Mouse (Mus musculus) CH12.LX (cell line): ENCODE data around the gene 9030025P20Rik. TPM values are rescaled to one million over a fixed set of nuclear protein-coding genes. Genes with fewer than 3 reads are reported as not detected.

Source experiments
- DNase-seq: peaks from one replicate; pipeline ENCODE4 v3.0.0-alpha.2; 2013; ENCODE audit errors: extremely low read depth
- H3K27ac ChIP-seq: 2 replicates; pipeline ENCODE4 v1.5.1; 2012; ENCODE audit warnings: low read depth, mild to moderate bottlenecking, control low read depth, moderate library complexity; ENCODE audit not compliant: insufficient read depth
- H3K27me3 ChIP-seq: replicated peaks from 2 replicates; pipeline ENCODE3; 2012; ENCODE audit warnings: inconsistent platforms
- H3K36me3 ChIP-seq, 2 experiments: replicated peaks in 1 of 2; 2 replicates each; pipeline versions ENCODE3 to v1.6.1; 2012; ENCODE audit warnings: inconsistent platforms in 1 of 2, low read length in 1 of 2, mild to moderate bottlenecking in 1 of 2, mixed read lengths in 1 of 2, moderate library complexity in 1 of 2; ENCODE audit not compliant: control insufficient read depth in 1 of 2, insufficient read depth in 1 of 2
- H3K4me1 ChIP-seq, 2 experiments: 2 replicates each; pipeline ENCODE4 v1.6.1; 2012; ENCODE audit warnings: inconsistent platforms in 1 of 2, moderate library complexity in 1 of 2; ENCODE audit not compliant: insufficient read depth in 2 of 2, control insufficient read depth in 1 of 2
- H3K4me2 ChIP-seq: 2 replicates; pipeline ENCODE4 v1.6.1; 2012; ENCODE audit warnings: low read depth, mild to moderate bottlenecking, control low read depth; ENCODE audit not compliant: poor library complexity, insufficient read depth, severe bottlenecking
- H3K4me3 ChIP-seq, 3 experiments: fragments of 150-350 bp in 1 of 3; sonication (generic) in 1 of 3; replicated peaks in 1 of 3; 2 replicates each; pipeline versions ENCODE3 to v1.5.1; 2011 to 2012; ENCODE audit warnings: low read depth in 2 of 3, low read length in 2 of 3, mild to moderate bottlenecking in 2 of 3, moderate library complexity in 2 of 3, control low read depth in 1 of 3, improper control_type of control experiment in 1 of 3, inconsistent platforms in 1 of 3, mixed read lengths in 1 of 3; ENCODE audit not compliant: poor library complexity in 1 of 3
- H3K79me2 ChIP-seq: replicated peaks from 2 replicates; pipeline ENCODE4 v1.6.1; 2012; ENCODE audit warnings: mild to moderate bottlenecking, moderate library complexity; ENCODE audit not compliant: control insufficient read depth, poor library complexity, insufficient read depth, severe bottlenecking; ENCODE audit errors: extremely low read depth
- H3K9ac ChIP-seq: 2 replicates; pipeline ENCODE4 v1.6.1; 2012; ENCODE audit warnings: low read depth, mild to moderate bottlenecking, control low read depth, moderate library complexity; ENCODE audit not compliant: insufficient read depth
- H3K9me3 ChIP-seq: replicated peaks from 2 replicates; pipeline ENCODE3; 2012; ENCODE audit warnings: low read length, inconsistent platforms, mixed read lengths
- BHLHE40 ChIP-seq: IDR thresholded peaks from 2 replicates; pipeline ENCODE4 v1.6.1; 2011; ENCODE audit warnings: mild to moderate bottlenecking, low read depth, low read length, improper control_type of control experiment
- CHD1 ChIP-seq: IDR thresholded peaks from 2 replicates; pipeline ENCODE4 v1.6.1; 2012; ENCODE audit warnings: low read depth, low read length, improper control_type of control experiment, inconsistent platforms
- CHD2 ChIP-seq: IDR thresholded peaks from 2 replicates; pipeline ENCODE4 v1.6.1; 2011; ENCODE audit warnings: low read length, improper control_type of control experiment
- CTCF ChIP-seq, 2 experiments: IDR thresholded peaks in 1 of 2; conservative IDR thresholded peaks in 1 of 2; 2 replicates each; pipeline ENCODE4 v1.5.1; 2011 to 2012; ENCODE audit warnings: low read depth in 2 of 2, low read length in 2 of 2, improper control_type of control experiment in 1 of 2, inconsistent platforms in 1 of 2, mild to moderate bottlenecking in 1 of 2, moderate library complexity in 1 of 2
- E2F4 ChIP-seq: IDR thresholded peaks from 2 replicates; pipeline ENCODE4 v1.6.1; 2011; ENCODE audit warnings: low read depth, low read length, improper control_type of control experiment; ENCODE audit not compliant: insufficient replicate concordance
- ELF1 ChIP-seq: IDR thresholded peaks from 2 replicates; pipeline ENCODE4 v1.6.1; 2014; ENCODE audit warnings: low read depth, mild to moderate bottlenecking, inconsistent platforms, low read length, improper control_type of control experiment
- EP300 ChIP-seq: IDR thresholded peaks from 2 replicates; pipeline ENCODE4 v1.6.1; 2011; ENCODE audit warnings: low read length, improper control_type of control experiment
- ETS1 ChIP-seq: conservative IDR thresholded peaks from 2 replicates; pipeline ENCODE4 v1.6.1; 2012; ENCODE audit warnings: low read depth, mild to moderate bottlenecking, inconsistent platforms, low read length, improper control_type of control experiment, moderate library complexity
- GABPA ChIP-seq: IDR thresholded peaks from 2 replicates; pipeline ENCODE4 v1.6.1; 2012; ENCODE audit warnings: low read depth, low read length, improper control_type of control experiment, inconsistent platforms; ENCODE audit not compliant: insufficient replicate concordance
- HCFC1 ChIP-seq: IDR thresholded peaks from 2 replicates; pipeline ENCODE4 v1.6.1; 2012; ENCODE audit warnings: low read depth, mild to moderate bottlenecking, inconsistent platforms, low read length, improper control_type of control experiment
- IRF4 ChIP-seq: IDR thresholded peaks from 2 replicates; pipeline ENCODE4 v1.6.1; 2014; ENCODE audit warnings: low read depth, mild to moderate bottlenecking, inconsistent platforms, low read length, improper control_type of control experiment
- JUN ChIP-seq: IDR thresholded peaks from 2 replicates; pipeline ENCODE4 v1.6.1; 2011; ENCODE audit warnings: low read depth, mild to moderate bottlenecking, low read length, improper control_type of control experiment, moderate library complexity; ENCODE audit not compliant: insufficient read depth
- JUND ChIP-seq: conservative IDR thresholded peaks from 2 replicates; pipeline ENCODE4 v1.6.1; 2011; ENCODE audit warnings: low read depth, low read length, improper control_type of control experiment
- KAT2A ChIP-seq: IDR thresholded peaks from 2 replicates; pipeline ENCODE4 v1.6.1; 2012; ENCODE audit warnings: low read length, improper control_type of control experiment, inconsistent platforms; ENCODE audit not compliant: insufficient replicate concordance
- MAFK ChIP-seq: IDR thresholded peaks from 2 replicates; pipeline ENCODE4 v1.6.1; 2011; ENCODE audit warnings: low read length, improper control_type of control experiment; ENCODE audit not compliant: insufficient replicate concordance
- MAX ChIP-seq: IDR thresholded peaks from 2 replicates; pipeline ENCODE4 v1.6.1; 2011; ENCODE audit warnings: low read length, improper control_type of control experiment
- MAZ ChIP-seq: IDR thresholded peaks from 2 replicates; pipeline ENCODE4 v1.6.1; 2012; ENCODE audit warnings: low read depth, mild to moderate bottlenecking, inconsistent platforms, low read length, improper control_type of control experiment, moderate library complexity
- MEF2A ChIP-seq: IDR thresholded peaks from 2 replicates; pipeline ENCODE4 v1.6.1; 2014; ENCODE audit warnings: low read depth, mild to moderate bottlenecking, inconsistent platforms, low read length, improper control_type of control experiment, borderline replicate concordance
- MXI1 ChIP-seq: IDR thresholded peaks from 2 replicates; pipeline ENCODE4 v1.6.1; 2011; ENCODE audit warnings: mild to moderate bottlenecking, low read depth, low read length, improper control_type of control experiment
- MYC ChIP-seq: IDR thresholded peaks from 2 replicates; pipeline ENCODE4 v1.6.1; 2011; ENCODE audit warnings: low read depth, mild to moderate bottlenecking, improper control_type of control experiment, low read length
- NELFE ChIP-seq: IDR thresholded peaks from 2 replicates; pipeline ENCODE4 v1.6.1; 2011; ENCODE audit warnings: low read depth, low read length, improper control_type of control experiment
- NRF1 ChIP-seq: IDR thresholded peaks from 2 replicates; pipeline ENCODE4 v1.6.1; 2014; ENCODE audit warnings: low read depth, mild to moderate bottlenecking, inconsistent platforms, low read length, improper control_type of control experiment, moderate library complexity
- PAX5 ChIP-seq: IDR thresholded peaks from 2 replicates; pipeline ENCODE4 v1.6.1; 2012; ENCODE audit warnings: low read length, inconsistent platforms, mixed read lengths
- POLR2A ChIP-seq: IDR thresholded peaks from 2 replicates; pipeline ENCODE4 v1.6.1; 2011; ENCODE audit warnings: low read depth, mild to moderate bottlenecking, improper control_type of control experiment, low read length
- POLR2AphosphoS2 ChIP-seq: IDR thresholded peaks from 2 replicates; pipeline ENCODE4 v1.6.1; 2011; ENCODE audit warnings: low read depth, low read length, improper control_type of control experiment
- RAD21 ChIP-seq: IDR thresholded peaks from 2 replicates; pipeline ENCODE4 v1.6.1; 2011; ENCODE audit warnings: low read depth, mild to moderate bottlenecking, low read length, improper control_type of control experiment, moderate library complexity
- RCOR1 ChIP-seq: conservative IDR thresholded peaks from 2 replicates; pipeline ENCODE4 v1.6.1; 2012; ENCODE audit warnings: low read depth, mild to moderate bottlenecking, inconsistent platforms, low read length, improper control_type of control experiment
- SIN3A ChIP-seq: IDR thresholded peaks from 2 replicates; pipeline ENCODE4 v1.6.1; 2012; ENCODE audit warnings: low read length, improper control_type of control experiment, inconsistent platforms
- SMC3 ChIP-seq: IDR thresholded peaks from 2 replicates; pipeline ENCODE4 v1.6.1; 2011; ENCODE audit warnings: low read depth, low read length, improper control_type of control experiment
- TBP ChIP-seq: conservative IDR thresholded peaks from 2 replicates; pipeline ENCODE4 v1.6.1; 2011; ENCODE audit warnings: low read depth, low read length, improper control_type of control experiment
- TCF12 ChIP-seq: IDR thresholded peaks from 2 replicates; pipeline ENCODE4 v1.6.1; 2014; ENCODE audit warnings: low read depth, mild to moderate bottlenecking, inconsistent platforms, low read length, improper control_type of control experiment
- UBTF ChIP-seq: IDR thresholded peaks from 2 replicates; pipeline ENCODE4 v1.6.1; 2012; ENCODE audit warnings: low read depth, mild to moderate bottlenecking, inconsistent platforms, low read length, improper control_type of control experiment, moderate library complexity
- USF1 ChIP-seq: IDR thresholded peaks from 2 replicates; pipeline ENCODE4 v1.6.1; 2014; ENCODE audit warnings: low read depth, mild to moderate bottlenecking, inconsistent platforms, low read length, improper control_type of control experiment
- USF2 ChIP-seq: conservative IDR thresholded peaks from 2 replicates; pipeline ENCODE4 v1.6.1; 2011; ENCODE audit warnings: low read depth, low read length, improper control_type of control experiment
- ZC3H11A ChIP-seq: IDR thresholded peaks from 2 replicates; pipeline ENCODE4 v1.6.1; 2012; ENCODE audit warnings: low read depth, mild to moderate bottlenecking, inconsistent platforms, low read length, improper control_type of control experiment
- ZKSCAN1 ChIP-seq: IDR thresholded peaks from 2 replicates; pipeline ENCODE4 v1.6.1; 2012; ENCODE audit warnings: low read depth, inconsistent platforms, low read length, improper control_type of control experiment, borderline replicate concordance
- ZMIZ1 ChIP-seq: IDR thresholded peaks from 2 replicates; pipeline ENCODE4 v1.6.1; 2012; ENCODE audit warnings: low read depth, mild to moderate bottlenecking, inconsistent platforms, low read length, improper control_type of control experiment
- ZNF384 ChIP-seq: IDR thresholded peaks from 2 replicates; pipeline ENCODE4 v1.6.1; 2012; ENCODE audit warnings: low read depth, low read length, improper control_type of control experiment, inconsistent platforms
- dilution Hi-C: fragments of 300-500 bp; cut with MboI; formaldehyde crosslinking; loops from 2 replicates; pipeline ENCODE4 v1.14.3; 2020; ENCODE audit warnings: low sequenced_read_pairs; ENCODE audit not compliant: extremely low pct_unique_long_range_greater_than_20kb, extremely low pct_ligation_motif_present
- in situ Hi-C: fragments of 300-500 bp; cut with MboI; formaldehyde crosslinking; loops from 3 replicates; pipeline ENCODE4 v1.14.3; 2019; ENCODE audit warnings: low sequenced_read_pairs, low pct_ligation_motif_present, low pct_unique_long_range_greater_than_20kb, mixed read lengths
- polyA plus RNA-seq: library from polyadenylated mRNA; unstranded; fragments of >175 nt; gene quantifications from 2 replicates; pipeline ENCODE4 v1.2.1, GENCODE M21; 2012; ENCODE audit warnings: low read depth; ENCODE audit not compliant: insufficient read length
- total RNA-seq, 2 experiments: library from RNA; depleted of rRNA; stranded (reverse); fragments of 300-350 nt in 1 of 2; fragments of >200 nt in 1 of 2; gene quantifications; 2 replicates each; pipeline ENCODE4 v1.2.3; 2012 to 2014

9030025P20Rik gene
- total and polyA plus RNA-seq, 3 experiments = 6.4 to 7.9 (median 7.5) TPM

DNA sequence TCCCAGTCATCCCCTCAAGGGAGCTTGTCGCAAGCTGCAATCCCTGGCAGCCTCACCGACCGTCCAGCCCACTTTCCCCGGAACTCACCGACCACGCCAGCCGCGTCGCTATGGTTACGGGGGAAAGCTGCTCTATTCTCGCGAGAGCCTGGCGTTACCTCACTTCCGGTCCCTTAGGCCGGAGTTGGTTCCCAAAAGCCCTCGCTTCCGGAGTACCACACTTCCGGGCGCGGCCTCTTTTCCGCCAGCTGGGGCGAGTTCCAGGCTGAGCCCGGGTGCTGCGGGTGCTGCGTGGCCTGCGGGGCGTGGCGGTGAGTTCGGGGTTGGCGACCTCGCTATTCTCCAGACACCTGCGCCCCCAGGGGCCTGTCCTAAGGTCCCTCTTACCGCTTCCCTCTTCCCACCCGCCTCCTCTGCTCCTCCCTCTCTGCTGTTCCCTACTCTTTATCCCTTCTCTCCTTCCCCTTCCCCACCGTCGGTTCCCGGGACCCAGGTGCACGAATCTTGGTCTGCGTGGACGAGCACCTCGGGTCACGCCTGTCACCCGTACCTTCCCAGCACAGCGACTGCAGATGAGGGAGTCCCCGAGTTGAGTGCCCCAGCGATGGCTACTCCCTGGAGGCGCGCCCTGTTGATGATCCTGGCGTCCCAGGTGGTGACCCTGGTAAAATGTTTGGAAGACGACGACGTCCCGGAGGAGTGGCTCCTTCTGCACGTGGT lies 35.1 kb upstream of the 9030025P20Rik start, which contains the start of the genes Wdr27 and 1600012H06Rik:
TSS of gene Wdr27 (minus strand) at position 150 of the 720 bp plus-strand sequence.
TSS of gene 1600012H06Rik (plus strand) at position 176 of the 720 bp plus-strand sequence.
- no peaks in the 10 kb centered on the region for H3K27me3 ChIP-seq
- H3K9ac ChIP-seq = peak within 1 kb of the TSS; percentile 65
- DNase-seq = peak; percentile 99
- TF ChIP-seq USF2 (no peak), IRF4 (peak; percentile 76), ZC3H11A (no peak), NRF1 (no peak), POLR2A (peak; percentile 77), EP300 (no peak), PAX5 (no peak), HCFC1 (peak; percentile 95), CHD2 (peak; percentile 100), JUND (no peak), TCF12 (peak; percentile 73), UBTF (no peak), BHLHE40 (no peak), NELFE (peak; percentile 58; the same call in 1 of the 2 replicates), SIN3A (peak; percentile 100), CHD1 (no peak), SMC3 (no peak), MAFK (no peak), MXI1 (peak; percentile 99), ZNF384 (no peak), ZKSCAN1 (no peak), RCOR1 (0 out of 2 replicates have a peak, but pooled peaks have one; percentile 50), ELF1 (peak; percentile 99), MYC (peak; percentile 71), MAX (peak; percentile 71; the same call in 1 of the 2 replicates), JUN (0 out of 2 replicates have a peak, but pooled peaks have one; percentile 3), E2F4 (no peak), CTCF (conservative IDR thresholded peaks at IDR 0.05 in 1 of 2, IDR thresholded peaks at IDR 0.05 in 1 of 2; ENCODE audit: low read depth in 2 of 2, low read length in 2 of 2) (no peak), GABPA (no peak; the same call in 1 of the 2 replicates), ZMIZ1 (peak; percentile 74; the same call in 1 of the 2 replicates), RAD21 (no peak), ETS1 (peak; percentile 74), POLR2AphosphoS2 (peak; percentile 95), KAT2A (peak; percentile 88; the same call in 1 of the 2 replicates), MAZ (0 out of 2 replicates have a peak, but pooled peaks have one; percentile 28), MEF2A (peak; percentile 27; the same call in 1 of the 2 replicates), USF1 (no peak), TBP (0 out of 2 replicates have a peak, but pooled peaks have one; percentile 32)
- TF ChIP-seq, all 38 proteins: peak for 20
- Histone ChIP-seq H3K4me2 (peak within 1 kb of the TSS; percentile 63), H3K4me1 (peaks cover 4 to 28% of the 10 kb centered on the region in 2 experiments), H3K4me3 (peak within 1 kb of the TSS; percentile 69 to 79 (median 79)), H3K36me3 (peaks cover 25 to 45% of the 10 kb centered on the region in 2 experiments), H3K9me3 (no peaks in the 10 kb centered on the region), H3K79me2 (peaks cover 19% of the 10 kb centered on the region), H3K27ac (peak within 1 kb of the TSS; percentile 29)
- in situ Hi-C loops (no loop called here), dilution Hi-C loops (no loop called here)
